Mouse (Mus musculus) heart, postnatal 0 days (tissue): Measurements from ENCODE around the gene Tmem151b.

ENCODE experiments used
- CTCF ChIP-seq: IDR thresholded peaks from 2 replicates; pipeline ENCODE4 v1.5.1; 2016; ENCODE audit warnings: antibody characterized with exemption, control low read depth, low read depth
- EP300 ChIP-seq: IDR thresholded peaks from 2 replicates; pipeline ENCODE4 v1.6.1; 2016; ENCODE audit warnings: antibody characterized with exemption, low read depth

- no peak for TF ChIP-seq EP300
- TF ChIP-seq CTCF: no peak
These were observed 48.9 kb upstream of the Tmem151b start for GRCm38 (mm10) chr17:45598376-45598775.
